Mouse (Mus musculus) skeletal muscle tissue, adult 2 months (tissue): ENCODE results near the gene Gm17622.
A peak's percentile ranks its signal among the peaks of the same experiment; 100 is the strongest.

ENCODE experiments used
- DNase-seq: peaks from one replicate; pipeline ENCODE4 v3.0.0-alpha.2; 2012; ENCODE audit warnings: low read depth, low spot score

The Gm17622 gene

GRCm38 (mm10) chr13:96510635-96511034 lies 20.1 kb downstream of the Gm17622 start:
- DNase-seq: peak; percentile 65

DNA sequence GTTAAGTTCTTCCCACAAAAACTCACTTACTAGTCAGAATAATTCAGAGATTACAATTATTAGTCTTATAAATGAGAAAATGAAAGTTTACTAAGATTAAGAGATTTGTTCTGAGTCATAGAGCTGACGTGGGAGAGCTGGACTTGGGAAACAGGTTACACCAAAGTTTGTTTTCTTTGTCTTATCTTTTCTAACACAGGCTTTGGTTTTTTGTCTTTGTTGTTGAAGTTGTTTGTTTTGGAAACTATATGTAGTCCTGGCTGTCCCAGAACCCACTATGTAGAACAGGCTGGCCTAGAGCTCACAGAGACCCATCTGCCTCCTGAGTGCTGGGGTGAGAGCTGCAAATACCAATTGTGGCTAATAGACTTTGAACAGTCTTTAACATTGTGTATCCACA lies 20.7 kb downstream of the Gm17622 start:
- no peak for DNase-seq

- DNase-seq: peak; percentile 29
These were observed 21.4 kb downstream of the Gm17622 start for GRCm38 (mm10) chr13:96511893-96512292.

DNA sequence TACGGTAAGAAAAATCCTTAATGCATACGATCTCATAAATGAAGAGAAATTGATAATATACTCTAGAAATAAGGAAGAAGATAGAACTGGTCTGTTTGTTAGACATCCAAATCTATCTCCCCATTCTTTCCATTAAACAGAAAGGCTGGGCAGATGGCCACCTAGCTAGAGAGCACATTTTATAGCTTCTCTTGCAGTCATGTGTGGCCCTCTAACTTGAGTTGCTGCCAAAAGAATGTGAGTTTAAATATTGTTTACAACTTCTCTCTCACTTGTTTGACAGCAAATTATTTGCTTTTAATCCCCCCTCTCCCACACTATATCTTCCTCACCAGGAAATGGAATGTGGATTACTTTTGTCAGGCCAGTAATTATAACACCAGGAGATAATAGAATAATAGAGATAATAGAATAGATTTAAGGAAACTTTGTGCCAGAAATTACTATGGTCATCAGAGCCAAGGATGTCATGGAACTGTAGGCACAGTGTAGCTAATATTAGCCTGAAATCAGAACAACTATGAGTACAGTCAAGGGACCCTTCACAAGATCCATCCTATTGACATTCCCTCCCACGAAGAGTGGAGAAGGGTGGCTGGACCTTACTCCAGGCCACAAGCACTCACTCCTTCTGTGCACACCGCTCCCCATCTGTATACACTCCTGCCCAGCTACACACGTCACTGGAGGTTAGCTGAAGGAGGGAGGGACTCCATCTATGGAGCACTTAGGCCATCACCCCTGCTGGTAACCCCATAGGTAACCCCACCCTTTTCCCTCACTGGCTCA lies 23.8 kb downstream of the Gm17622 start:
- no peak for DNase-seq

GRCm38 (mm10) chr13:96516249-96516648 lies 25.7 kb downstream of the Gm17622 start:
- no peak for DNase-seq

GRCm38 (mm10) chr13:96517335-96517734 lies 26.8 kb downstream of the Gm17622 start:
- DNase-seq: no peak

DNA sequence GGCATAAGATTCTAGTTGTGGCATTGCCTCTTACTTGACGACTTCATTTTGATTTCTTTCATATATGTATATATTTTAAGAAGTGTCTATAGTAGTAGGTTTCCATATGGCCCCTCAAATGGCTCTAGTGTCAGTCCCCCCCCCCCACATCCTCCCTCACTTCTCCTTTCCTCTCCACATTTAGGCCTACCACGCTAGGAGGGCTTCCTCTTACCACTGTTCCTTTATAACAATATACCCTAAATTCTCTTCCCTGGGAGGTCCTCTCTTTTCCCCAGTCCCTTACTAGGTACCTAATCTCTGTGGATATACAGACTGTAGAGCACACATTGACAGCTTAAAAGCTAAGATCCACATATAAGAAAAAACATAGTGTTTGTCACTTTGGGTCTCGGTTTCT lies 30.8 kb downstream of the Gm17622 start:
- DNase-seq: no peak

GRCm38 (mm10) chr13:96527022-96527421 lies 36.5 kb downstream of the Gm17622 start:
- DNase-seq: no peak

- no peak for DNase-seq
These were observed 37.3 kb downstream of the Gm17622 start for GRCm38 (mm10) chr13:96527856-96528255.

DNA sequence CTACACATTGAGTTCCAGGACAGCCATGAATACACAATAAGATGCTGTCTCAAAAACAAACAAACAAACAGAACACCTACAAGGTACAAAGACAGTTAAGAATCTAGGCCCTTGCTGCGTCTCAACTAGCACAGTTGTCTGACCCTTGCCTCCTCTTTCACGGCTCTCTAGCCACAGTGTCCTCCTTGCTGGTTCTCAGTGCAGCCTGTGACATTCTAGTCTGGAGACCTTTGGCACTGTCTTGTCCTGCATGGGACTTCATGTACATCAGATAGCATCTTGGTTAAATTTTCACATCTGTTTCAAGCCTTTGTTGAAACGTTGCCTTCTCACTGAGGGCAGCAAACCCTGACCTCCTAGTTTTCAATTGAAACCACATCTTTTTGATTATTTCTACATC lies 38.2 kb downstream of the Gm17622 start:
- DNase-seq: no peak

DNA sequence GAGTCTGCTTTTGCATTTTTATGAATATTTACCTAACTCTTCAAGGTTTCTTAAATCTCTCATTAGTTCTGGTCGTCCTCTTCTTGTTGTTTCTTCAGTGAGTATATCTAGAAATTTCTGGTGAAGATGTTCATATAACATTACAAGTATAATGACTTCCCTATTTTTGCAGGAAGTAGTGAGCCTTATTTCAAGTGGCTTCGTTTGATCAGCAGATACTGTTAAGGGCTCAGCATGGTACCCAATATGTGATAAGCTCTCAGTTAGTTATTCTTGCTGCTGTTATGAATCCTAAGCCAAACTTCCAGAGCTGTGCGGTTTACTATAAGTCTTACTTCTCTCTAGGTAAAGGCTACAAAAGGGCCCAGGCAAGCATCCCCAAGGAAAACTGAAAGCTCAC lies 39.0 kb downstream of the Gm17622 start:
- no peak for DNase-seq

DNA sequence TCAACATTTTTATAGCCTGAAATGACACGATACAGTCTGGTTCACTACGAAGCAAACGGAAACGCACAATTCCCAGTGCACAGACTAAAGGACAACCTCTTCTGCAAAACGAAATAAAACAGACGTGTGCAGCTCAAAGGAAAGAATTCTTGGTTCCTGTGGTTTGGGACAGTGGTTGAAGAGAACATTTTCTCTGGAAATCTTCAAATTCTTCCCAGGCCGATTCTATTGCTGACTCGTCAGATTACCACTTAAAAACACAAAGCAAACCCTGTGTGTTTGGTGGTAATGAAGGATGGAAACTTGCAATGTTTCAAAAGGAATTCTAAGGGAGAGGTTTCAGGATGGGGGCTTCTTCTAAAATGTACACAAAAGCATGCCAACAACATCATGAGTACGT lies 39.5 kb downstream of the Gm17622 start:
- no peak for DNase-seq

GRCm38 (mm10) chr13:96532176-96532575 lies 41.6 kb downstream of the Gm17622 start:
- DNase-seq: peak; percentile 25

- DNase-seq: no peak
These were observed 43.2 kb downstream of the Gm17622 start for GRCm38 (mm10) chr13:96533742-96534141.

GRCm38 (mm10) chr13:96536821-96537572 lies 46.5 kb downstream of the Gm17622 start:
- DNase-seq: no peak

DNA sequence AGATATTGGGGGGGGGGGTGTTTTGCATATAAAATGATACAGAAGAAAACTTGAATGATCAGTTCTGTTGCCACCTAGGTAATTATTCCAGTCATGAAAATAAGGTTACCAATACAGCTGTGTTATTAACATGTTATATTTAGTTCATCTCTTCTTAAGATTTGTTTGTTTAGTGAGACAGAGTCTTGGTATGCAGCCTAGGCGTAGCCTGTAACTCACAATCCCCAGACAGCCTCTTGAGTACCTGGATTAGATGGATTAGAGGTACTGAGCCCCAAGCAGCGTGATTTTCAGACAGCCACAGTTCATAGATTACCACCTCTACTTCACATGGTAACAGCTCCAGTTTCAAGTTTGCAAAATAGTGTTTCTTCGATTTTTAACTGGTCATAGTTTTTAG lies 47.6 kb downstream of the Gm17622 start:
- no peak for DNase-seq
